ENCODE assay signal across 23 mouse cellular contexts in genomic region chr3:146265545-146266130, GRCm38 (mm10). TPM values are rescaled to one million over a fixed set of nuclear protein-coding genes. Genes with fewer than 3 reads are reported as not detected.
A peak's percentile ranks its signal among the peaks of the same experiment; 100 is the strongest.
DNase-seq lines count a peak whose midpoint lies in the region; ATAC-seq and TF ChIP-seq lines count a peak whose summit lies in the region.
"Had no signal": no experiment of that assay in that cellular context is flagged by ENCODE, and none has a peak within 500 bp of the region (broad histone marks: within the 10 kb centered on the region; RNA-seq: fewer than 3 reads in every experiment).

No protein-coding gene starts in this region.

- peak overlapping the region; percentile 6; the same call in 1 of the 2 replicates for H3K27ac ChIP-seq in kidney, adult 2 months (ENCODE audit: insufficient read depth, low read depth, low read length)
- H3K27ac ChIP-seq in kidney, embryonic 14.5 days (ENCODE audit: low read depth, low read length) = no peak overlapping the region
- H3K27ac ChIP-seq in kidney, postnatal 0 days = no peak overlapping the region
- no peak overlapping the region for H3K27ac ChIP-seq in stomach, postnatal 0 days (replicated peaks)
- no peak overlapping the region for H3K27ac ChIP-seq in midbrain, embryonic 15.5 days
- H3K27ac ChIP-seq: embryonic facial prominence, embryonic 12.5 days; heart, embryonic 15.5 days; left cerebral cortex, adult 2 months; macrophage; midbrain, embryonic 10.5 days; neural tube, embryonic 12.5 days had no signal

- TF ChIP-seq EP300 in stomach, postnatal 0 days (optimal IDR thresholded peaks at IDR 0.05) = no peak

- H3K4me2 ChIP-seq in kidney, embryonic 14.5 days (replicated peaks; ENCODE audit: low read depth, low read length) = no peak overlapping the region
- H3K4me2 ChIP-seq in kidney, postnatal 0 days (ENCODE audit: low read length) = no peak overlapping the region
- no peak overlapping the region for H3K4me2 ChIP-seq in stomach, postnatal 0 days (replicated peaks; ENCODE audit: low read depth)
- H3K4me2 ChIP-seq in midbrain, embryonic 15.5 days = no peak overlapping the region
- H3K4me2 ChIP-seq: embryonic facial prominence, embryonic 12.5 days; heart, embryonic 15.5 days; liver, embryonic 11.5 days; neural tube, embryonic 12.5 days had no signal

- TF ChIP-seq CTCF in kidney, adult 2 months (conservative IDR thresholded peaks at IDR 0.05; ENCODE audit: insufficient read depth, insufficient read length, low read depth, low read length) = no peak
- no peak for TF ChIP-seq CTCF in kidney, postnatal 0 days (IDR thresholded peaks at IDR 0.05; ENCODE audit: low read depth)
- TF ChIP-seq CTCF in stomach, postnatal 0 days (IDR thresholded peaks at IDR 0.05; ENCODE audit: low read depth) = no peak

- no peak overlapping the region for H3K9ac ChIP-seq in kidney, embryonic 14.5 days (ENCODE audit: low read depth, low read length)
- H3K9ac ChIP-seq in kidney, postnatal 0 days (ENCODE audit: low read depth, low read length) = no peak overlapping the region
- H3K9ac ChIP-seq in stomach, postnatal 0 days (ENCODE audit: low read length) = no peak overlapping the region
- H3K9ac ChIP-seq in midbrain, embryonic 15.5 days = no peak overlapping the region
- H3K9ac ChIP-seq: embryonic facial prominence, embryonic 12.5 days; heart, embryonic 15.5 days; neural tube, embryonic 12.5 days had no signal

- DNase-seq in kidney, adult 2 months = peak; percentile 89
- peak; percentile 32 for DNase-seq in adipocyte (ENCODE audit: low spot score)
- no peak for DNase-seq in kidney, postnatal 0 days (ENCODE audit: low spot score)
- DNase-seq in stomach, postnatal 0 days (ENCODE audit: low spot score) = no peak
- DNase-seq in T-cell, adult 2 months (ENCODE audit: low spot score) = no peak
- DNase-seq: adrenal gland, adult 2 months; cerebellum, adult 9-10 months; gastrocnemius, postnatal 14 days; left cerebral cortex, postnatal 4 days; lung, adult 18-20 months; right cerebral cortex, postnatal 4 days; thymus, postnatal 25 days had no signal

- no peaks in the 10 kb centered on the region for H3K36me3 ChIP-seq in kidney, adult 2 months (ENCODE audit: control insufficient read depth, insufficient read depth, low read length)
- H3K36me3 ChIP-seq in kidney, embryonic 14.5 days (ENCODE audit: control insufficient read depth, insufficient read depth, low read length) = no peaks in the 10 kb centered on the region
- no peaks in the 10 kb centered on the region for H3K36me3 ChIP-seq in kidney, postnatal 0 days (ENCODE audit: insufficient read depth, low read length)
- no peaks in the 10 kb centered on the region for H3K36me3 ChIP-seq in stomach, postnatal 0 days (ENCODE audit: control insufficient read depth, insufficient read depth, low read length)
- no peaks in the 10 kb centered on the region for H3K36me3 ChIP-seq in midbrain, embryonic 15.5 days (replicated peaks)
- H3K36me3 ChIP-seq: embryonic facial prominence, embryonic 12.5 days; heart, embryonic 15.5 days; midbrain, embryonic 10.5 days; neural tube, embryonic 12.5 days had no signal

- H3K9me3 ChIP-seq in kidney, embryonic 14.5 days (ENCODE audit: control insufficient read depth, low read length) = no peaks in the 10 kb centered on the region
- H3K9me3 ChIP-seq in kidney, postnatal 0 days (replicated peaks; ENCODE audit: low read length) = no peaks in the 10 kb centered on the region
- H3K9me3 ChIP-seq in stomach, postnatal 0 days (ENCODE audit: control insufficient read depth, low read length) = no peaks in the 10 kb centered on the region
- no peaks in the 10 kb centered on the region for H3K9me3 ChIP-seq in midbrain, embryonic 15.5 days
- H3K9me3 ChIP-seq: embryonic facial prominence, embryonic 12.5 days; heart, embryonic 15.5 days; midbrain, embryonic 10.5 days; neural tube, embryonic 12.5 days had no signal

- no peak overlapping the region for H3K4me3 ChIP-seq in kidney, adult 2 months (ENCODE audit: insufficient read depth, low read depth, low read length)
- no peak overlapping the region for H3K4me3 ChIP-seq in kidney, embryonic 14.5 days (ENCODE audit: low read length)
- H3K4me3 ChIP-seq in kidney, postnatal 0 days (replicated peaks; ENCODE audit: low read depth, low read length) = no peak overlapping the region
- no peak overlapping the region for H3K4me3 ChIP-seq in stomach, postnatal 0 days (ENCODE audit: low read depth, low read length)
- no peak overlapping the region for H3K4me3 ChIP-seq in midbrain, embryonic 15.5 days
- H3K4me3 ChIP-seq: embryonic facial prominence, embryonic 12.5 days; erythroblast, embryonic 14.5 days; heart, embryonic 15.5 days; left cerebral cortex, adult 2 months; midbrain, embryonic 10.5 days; neural tube, embryonic 12.5 days had no signal

- H3K4me1 ChIP-seq in kidney, adult 2 months (ENCODE audit: control insufficient read depth, insufficient read depth, low read length) = peaks cover 15% of the 10 kb centered on the region; the same call in 1 of the 2 replicates
- no peaks in the 10 kb centered on the region for H3K4me1 ChIP-seq in kidney, embryonic 14.5 days (ENCODE audit: control insufficient read depth, insufficient read depth, low read length)
- H3K4me1 ChIP-seq in kidney, postnatal 0 days (replicated peaks; ENCODE audit: insufficient read depth, low read length) = no peaks in the 10 kb centered on the region
- H3K4me1 ChIP-seq in stomach, postnatal 0 days (replicated peaks; ENCODE audit: control insufficient read depth, insufficient read depth) = no peaks in the 10 kb centered on the region
- no peaks in the 10 kb centered on the region for H3K4me1 ChIP-seq in midbrain, embryonic 15.5 days
- H3K4me1 ChIP-seq: embryonic facial prominence, embryonic 12.5 days had no signal

- WGBS in kidney, adult 2 months = 55% methylated on average over 12 of the region's 12 CpGs
- WGBS in kidney, embryonic 14.5 days = 86% methylated on average over 12 of the region's 12 CpGs
- WGBS in kidney, postnatal 0 days = 75% methylated on average over 12 of the region's 12 CpGs
- 52% methylated on average over 12 of the region's 12 CpGs for WGBS in stomach, postnatal 0 days
- WGBS in midbrain, embryonic 15.5 days = 78% methylated on average over 12 of the region's 12 CpGs

- no peak for TF ChIP-seq POLR2A in kidney, adult 2 months (IDR thresholded peaks at IDR 0.05; ENCODE audit: low read depth, low read length)

- no peak for ATAC-seq in kidney, embryonic 14.5 days (ENCODE audit: low FRiP score, low TSS enrichment)
- peak; percentile 75; the same call in 1 of the 2 replicates for ATAC-seq in kidney, postnatal 0 days (replicated peaks; ENCODE audit: low FRiP score, low read depth)
- ATAC-seq in stomach, postnatal 0 days (ENCODE audit: low FRiP score, low TSS enrichment) = 0 out of 2 replicates have a peak, but pooled peaks have one; percentile 42
- no peak for ATAC-seq in midbrain, embryonic 15.5 days (replicated peaks)
- ATAC-seq: forebrain, embryonic 14.5 days had no signal

- no peaks in the 10 kb centered on the region for H3K27me3 ChIP-seq in kidney, adult 2 months (replicated peaks; ENCODE audit: control insufficient read depth, insufficient read depth, low read length)
- no peaks in the 10 kb centered on the region for H3K27me3 ChIP-seq in kidney, embryonic 14.5 days (ENCODE audit: control insufficient read depth, insufficient read depth, low read length)
- H3K27me3 ChIP-seq in kidney, postnatal 0 days (ENCODE audit: insufficient read depth, low read length) = no peaks in the 10 kb centered on the region
- H3K27me3 ChIP-seq in stomach, postnatal 0 days (ENCODE audit: control insufficient read depth, insufficient read depth, low read length) = no peaks in the 10 kb centered on the region
- no peaks in the 10 kb centered on the region for H3K27me3 ChIP-seq in midbrain, embryonic 15.5 days (replicated peaks)
- H3K27me3 ChIP-seq: embryonic facial prominence, embryonic 12.5 days; heart, embryonic 15.5 days; neural tube, embryonic 12.5 days had no signal

RNA-seq across cellular contexts. Expression of gene Lpar3, which starts 44.9 kb away (rescaled TPM):
- 33.7 and 39.8 TPM in 2 replicates for polyA plus RNA-seq in kidney, adult 2 months (2012; rRNA removed)
- polyA plus RNA-seq in kidney, embryonic 14.5 days (2014; fragmentation: Nextera tagmentation; extraction: Ambion mirVana) = 0.27 and 0.83 TPM in 2 replicates
- 2.6 and 3.7 TPM in 2 replicates for polyA plus RNA-seq in kidney, postnatal 0 days (2015; fragmentation: Nextera tagmentation; extraction: Ambion mirVana)
- 0.38 and 0.53 TPM in 2 replicates for polyA plus RNA-seq in stomach, postnatal 0 days (2015; fragmentation: Nextera tagmentation; extraction: Ambion mirVana)
- 0.22 and 0.61 TPM in 2 replicates for polyA plus RNA-seq in midbrain, embryonic 15.5 days (2015; fragmentation: Nextera tagmentation; extraction: Ambion mirVana)
- polyA plus RNA-seq: macrophage had no signal

Comparison
In these comparisons a context has a peak if more than half of its experiments do, and no peak if none do; other contexts are left out.
1. DNase-seq: peak in kidney, adult 2 months (single experiment) and adipocyte (single experiment); none in kidney, postnatal 0 days (single experiment), stomach, postnatal 0 days (single experiment) and T-cell, adult 2 months (single experiment).
2. ATAC-seq: peak in kidney, postnatal 0 days (single experiment) and stomach, postnatal 0 days (single experiment); none in kidney, embryonic 14.5 days (single experiment) and midbrain, embryonic 15.5 days (single experiment).